Mouse (Mus musculus): Measurements from ENCODE around the gene Adcy3. TPM values are rescaled to one million over a fixed set of nuclear protein-coding genes. Genes with fewer than 3 reads are reported as not detected.

Gene Adcy3
- total RNA-seq (2014; rRNA removed) = 0.65 and 0.87 TPM in 2 replicates
- polyA plus RNA-seq (2012; rRNA removed) = 0.36 and 0.80 TPM in 2 replicates

DNA sequence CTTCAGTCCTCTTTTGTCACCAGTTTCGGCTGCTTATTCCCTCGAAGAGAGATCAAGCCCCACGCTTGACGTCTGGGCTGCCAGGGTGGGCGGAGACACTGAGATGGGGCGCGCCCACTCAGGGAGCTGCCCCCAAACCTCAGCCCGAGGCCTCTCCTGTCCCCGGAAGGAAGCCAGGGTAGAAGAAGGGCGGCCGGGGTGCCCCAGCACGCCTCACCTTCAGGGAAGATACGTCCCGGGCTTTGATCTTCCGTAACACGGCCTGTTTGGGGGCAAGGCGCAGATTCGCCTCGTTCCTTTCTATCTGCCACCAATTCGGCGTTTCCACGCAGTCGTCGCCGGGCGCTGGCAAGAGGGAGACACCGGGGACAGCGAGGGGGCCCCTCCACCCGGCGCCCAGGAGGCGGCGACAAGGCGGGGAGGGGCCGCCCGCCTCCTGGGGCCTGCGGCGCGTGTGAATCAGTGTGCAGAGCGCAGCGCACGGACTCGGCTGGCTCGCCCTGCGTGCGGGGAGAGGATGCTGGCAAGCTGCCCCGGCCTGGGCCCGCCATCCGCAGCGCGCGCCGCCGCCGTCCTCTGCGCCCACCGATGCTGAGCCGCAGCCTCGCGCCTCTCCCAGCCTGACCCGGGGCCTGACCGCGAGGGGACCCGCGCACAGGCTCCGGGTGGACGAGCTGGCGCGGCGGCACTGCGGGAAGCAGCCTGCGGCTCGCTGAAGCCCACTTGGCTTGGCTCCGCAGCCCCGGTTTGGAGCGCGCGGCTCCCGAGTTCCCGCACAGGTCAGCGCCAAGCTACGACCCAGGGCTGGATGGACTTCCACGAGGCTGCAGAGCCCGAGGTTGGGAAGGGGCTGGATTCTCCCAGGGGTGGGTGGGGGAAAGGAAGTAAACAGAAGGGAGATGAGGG is at the start of gene Adcy3:
Adcy3 (plus strand) TSS at position 163 of the 906 bp plus-strand sequence.
- H3K79me2 ChIP-seq (ENCODE audit: control insufficient read depth, insufficient read depth, low read length) = no peaks in the 10 kb centered on the region
- no peak for DNase-seq (ENCODE audit: extremely low read depth, low read depth, low spot score)
- peaks cover 5% of the 10 kb centered on the region; the same call in 1 of the 2 replicates for H3K27me3 ChIP-seq (ENCODE audit: control insufficient read depth, insufficient read depth, low read length)
- H3K4me1 ChIP-seq (ENCODE audit: control insufficient read depth, insufficient read depth, low read length) = no peaks in the 10 kb centered on the region
- H3K27ac ChIP-seq (replicated peaks; ENCODE audit: insufficient read depth, low read depth, low read length) = no peak within 1 kb of the TSS
- peak within 1 kb of the TSS; percentile 62 for H3K4me3 ChIP-seq (ENCODE audit: insufficient read depth, low read depth, low read length)
- WGBS = 2% methylated on average over 83 of the region's 83 CpGs
- TF ChIP-seq CTCF (IDR thresholded peaks at IDR 0.05; ENCODE audit: low read depth, low read length) = no peak
- TF ChIP-seq POLR2A (IDR thresholded peaks at IDR 0.05; ENCODE audit: extremely low read depth, insufficient read depth, low read length) = no peak
- peak within 1 kb of the TSS; percentile 61 for H3K9ac ChIP-seq (ENCODE audit: low read depth, low read length)
- H3K36me3 ChIP-seq (ENCODE audit: control insufficient read depth, insufficient read depth, low read length) = no peaks in the 10 kb centered on the region

DNA sequence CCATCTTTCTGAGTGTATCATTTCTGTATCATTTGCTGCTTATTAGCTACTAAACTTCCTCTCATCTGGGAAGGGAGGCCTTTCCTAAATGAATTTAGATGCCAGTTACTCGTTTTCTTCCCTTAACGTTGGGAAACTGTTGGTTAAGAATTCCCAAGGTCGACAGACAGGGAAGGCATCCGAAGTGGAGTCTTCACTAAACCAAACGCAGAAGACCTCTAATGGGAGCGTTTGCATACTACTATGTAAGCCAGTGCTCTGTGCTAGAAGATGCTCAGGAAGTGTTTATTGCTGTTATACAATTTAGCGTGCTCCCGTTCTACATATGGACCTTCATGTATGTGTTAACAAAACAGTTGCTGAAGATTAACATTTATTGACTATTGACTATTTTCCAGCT is 49.5 kb upstream of the Adcy3 start:
- Histone ChIP-seq H3K36me3 (ENCODE audit: control insufficient read depth, insufficient read depth, low read length) (no peaks in the 10 kb centered on the region; the same call in 1 of the 2 replicates), H3K27ac (replicated peaks; ENCODE audit: insufficient read depth, low read depth, low read length) (no peak overlapping the region), H3K27me3 (ENCODE audit: control insufficient read depth, insufficient read depth, low read length) (no peaks in the 10 kb centered on the region), H3K79me2 (ENCODE audit: control insufficient read depth, insufficient read depth, low read length) (no peaks in the 10 kb centered on the region), H3K4me3 (ENCODE audit: insufficient read depth, low read depth, low read length) (no peak overlapping the region), H3K4me1 (ENCODE audit: control insufficient read depth, insufficient read depth, low read length) (no peaks in the 10 kb centered on the region), H3K9ac (ENCODE audit: low read depth, low read length) (no peak overlapping the region)
- no peak for TF ChIP-seq CTCF (IDR thresholded peaks at IDR 0.05; ENCODE audit: low read depth, low read length)
- TF ChIP-seq POLR2A (IDR thresholded peaks at IDR 0.05; ENCODE audit: extremely low read depth, insufficient read depth, low read length) = no peak
- DNase-seq (ENCODE audit: extremely low read depth, low read depth, low spot score) = no peak
- WGBS = 67% methylated on average over 8 of the region's 8 CpGs

DNA sequence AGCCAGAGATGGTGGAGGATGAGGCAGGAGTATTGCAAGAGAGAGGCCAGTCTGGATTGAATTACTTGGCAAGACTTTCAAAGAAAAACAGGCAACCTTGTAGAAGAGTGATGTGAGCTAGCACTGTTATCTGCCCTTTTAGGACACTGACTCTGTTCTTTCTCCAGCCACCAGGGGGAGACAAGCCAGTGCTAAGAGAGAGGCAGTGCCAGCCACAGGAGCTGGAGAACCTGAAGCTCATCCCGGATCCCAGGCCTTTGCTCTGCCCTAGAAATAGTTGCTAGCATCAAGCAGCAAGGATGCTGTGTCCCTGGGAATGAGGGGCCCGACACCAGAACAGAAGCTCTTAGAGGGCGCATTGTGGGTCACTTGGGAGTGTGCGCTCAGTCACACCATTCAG is 25.5 kb upstream of the Adcy3 start:
- no peak overlapping the region for H3K9ac ChIP-seq (ENCODE audit: low read depth, low read length)
- no peaks in the 10 kb centered on the region for H3K4me1 ChIP-seq (ENCODE audit: control insufficient read depth, insufficient read depth, low read length)
- H3K36me3 ChIP-seq (ENCODE audit: control insufficient read depth, insufficient read depth, low read length) = no peaks in the 10 kb centered on the region
- no peak overlapping the region for H3K27ac ChIP-seq (replicated peaks; ENCODE audit: insufficient read depth, low read depth, low read length)
- peak; percentile 13 for DNase-seq (ENCODE audit: extremely low read depth, low read depth, low spot score)
- no peaks in the 10 kb centered on the region for H3K27me3 ChIP-seq (ENCODE audit: control insufficient read depth, insufficient read depth, low read length)
- no peaks in the 10 kb centered on the region for H3K79me2 ChIP-seq (ENCODE audit: control insufficient read depth, insufficient read depth, low read length)
- no peak overlapping the region for H3K4me3 ChIP-seq (ENCODE audit: insufficient read depth, low read depth, low read length)
- WGBS = 78% methylated on average over 4 of the region's 4 CpGs
- TF ChIP-seq POLR2A (IDR thresholded peaks at IDR 0.05; ENCODE audit: extremely low read depth, insufficient read depth, low read length) = no peak
- peak; percentile 80 for TF ChIP-seq CTCF (IDR thresholded peaks at IDR 0.05; ENCODE audit: low read depth, low read length)

DNA sequence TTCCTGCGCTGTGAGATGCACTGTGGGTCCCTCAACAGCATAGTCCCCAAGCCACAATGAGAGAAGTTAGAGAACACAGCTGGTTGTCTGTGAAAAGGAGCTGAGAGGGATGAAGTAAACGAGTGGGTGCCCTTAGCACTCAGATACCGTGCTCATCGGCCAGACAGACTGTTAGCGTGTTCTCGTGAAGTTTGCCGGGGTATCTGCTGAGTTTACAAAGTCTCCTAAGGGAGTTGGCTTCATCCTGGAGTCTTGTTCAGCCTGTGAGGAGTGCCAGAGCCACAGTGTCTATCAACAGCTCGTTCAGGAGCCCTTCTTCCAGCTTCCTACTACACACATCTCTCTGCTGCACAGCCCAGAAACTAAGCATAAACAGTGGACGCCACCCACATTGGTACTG is 16.8 kb upstream of the Adcy3 start:
- Histone ChIP-seq H3K27me3 (ENCODE audit: control insufficient read depth, insufficient read depth, low read length) (no peaks in the 10 kb centered on the region), H3K79me2 (ENCODE audit: control insufficient read depth, insufficient read depth, low read length) (no peaks in the 10 kb centered on the region), H3K36me3 (ENCODE audit: control insufficient read depth, insufficient read depth, low read length) (no peaks in the 10 kb centered on the region), H3K27ac (replicated peaks; ENCODE audit: insufficient read depth, low read depth, low read length) (no peak overlapping the region), H3K4me1 (ENCODE audit: control insufficient read depth, insufficient read depth, low read length) (no peaks in the 10 kb centered on the region), H3K9ac (ENCODE audit: low read depth, low read length) (no peak overlapping the region), H3K4me3 (ENCODE audit: insufficient read depth, low read depth, low read length) (no peak overlapping the region)
- WGBS = 80% methylated on average over 9 of the region's 9 CpGs
- TF ChIP-seq CTCF (IDR thresholded peaks at IDR 0.05; ENCODE audit: low read depth, low read length) (no peak), POLR2A (IDR thresholded peaks at IDR 0.05; ENCODE audit: extremely low read depth, insufficient read depth, low read length) (no peak)
- no peak for DNase-seq (ENCODE audit: extremely low read depth, low read depth, low spot score)

DNA sequence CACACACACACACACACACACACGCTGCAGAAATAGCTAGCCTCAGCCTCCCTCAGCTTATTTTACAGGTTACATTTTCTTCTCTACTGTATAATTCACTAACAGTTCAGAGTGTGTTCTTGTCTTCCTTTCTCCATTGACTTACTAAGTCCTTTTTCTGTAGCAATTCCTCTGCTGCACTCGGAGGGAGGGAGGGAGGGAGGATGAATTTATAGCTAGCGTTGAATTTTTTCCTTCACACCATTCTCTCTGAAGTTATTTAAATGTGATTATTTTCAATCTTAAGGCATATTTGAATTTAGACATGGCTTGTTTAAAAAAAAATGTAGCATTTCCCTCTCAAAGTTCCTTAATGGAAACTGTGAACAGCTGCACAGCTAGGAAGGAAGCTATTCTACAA is 15.8 kb upstream of the Adcy3 start:
- 78% methylated on average over 3 of the region's 3 CpGs for WGBS
- Histone ChIP-seq H3K27me3 (ENCODE audit: control insufficient read depth, insufficient read depth, low read length) (no peaks in the 10 kb centered on the region), H3K36me3 (ENCODE audit: control insufficient read depth, insufficient read depth, low read length) (no peaks in the 10 kb centered on the region)

DNA sequence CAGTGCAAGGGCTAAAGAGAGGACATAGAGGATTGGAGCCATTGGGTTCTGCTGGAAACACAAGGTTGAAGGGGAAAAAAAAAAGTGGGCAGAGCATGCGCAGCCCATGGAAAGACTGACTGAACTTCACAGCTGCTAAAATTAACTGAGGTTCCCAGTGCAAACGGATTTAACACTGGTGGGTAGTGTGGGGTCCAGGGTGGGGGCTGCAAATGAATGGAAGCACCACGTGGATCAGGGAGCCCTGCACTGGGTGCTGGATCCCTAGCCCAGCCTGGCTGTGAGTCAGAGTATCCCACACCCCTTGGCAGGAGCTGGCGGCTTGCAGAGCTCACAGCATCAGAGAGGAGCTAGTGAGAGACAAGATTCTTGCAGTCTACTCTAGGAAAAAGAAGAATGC is 15.3 kb upstream of the Adcy3 start:
- Histone ChIP-seq H3K27ac (replicated peaks; ENCODE audit: insufficient read depth, low read depth, low read length) (no peak overlapping the region), H3K36me3 (ENCODE audit: control insufficient read depth, insufficient read depth, low read length) (no peaks in the 10 kb centered on the region), H3K79me2 (ENCODE audit: control insufficient read depth, insufficient read depth, low read length) (no peaks in the 10 kb centered on the region), H3K27me3 (ENCODE audit: control insufficient read depth, insufficient read depth, low read length) (no peaks in the 10 kb centered on the region), H3K4me1 (ENCODE audit: control insufficient read depth, insufficient read depth, low read length) (no peaks in the 10 kb centered on the region), H3K9ac (ENCODE audit: low read depth, low read length) (no peak overlapping the region), H3K4me3 (ENCODE audit: insufficient read depth, low read depth, low read length) (no peak overlapping the region)
- 71% methylated on average over 4 of the region's 4 CpGs for WGBS
- no peak for DNase-seq (ENCODE audit: extremely low read depth, low read depth, low spot score)
- TF ChIP-seq POLR2A (IDR thresholded peaks at IDR 0.05; ENCODE audit: extremely low read depth, insufficient read depth, low read length) (no peak), CTCF (IDR thresholded peaks at IDR 0.05; ENCODE audit: low read depth, low read length) (no peak)

More for the DNA sequence above, 15.8 kb upstream of the Adcy3 start:
- Histone ChIP-seq H3K9ac (ENCODE audit: low read depth, low read length) (no peak overlapping the region), H3K79me2 (ENCODE audit: control insufficient read depth, insufficient read depth, low read length) (no peaks in the 10 kb centered on the region), H3K27ac (replicated peaks; ENCODE audit: insufficient read depth, low read depth, low read length) (no peak overlapping the region), H3K4me3 (ENCODE audit: insufficient read depth, low read depth, low read length) (no peak overlapping the region), H3K4me1 (ENCODE audit: control insufficient read depth, insufficient read depth, low read length) (no peaks in the 10 kb centered on the region)
- no peak for TF ChIP-seq CTCF (IDR thresholded peaks at IDR 0.05; ENCODE audit: low read depth, low read length)
- no peak for DNase-seq (ENCODE audit: extremely low read depth, low read depth, low spot score)

Data from liver, adult 2 months (tissue).